Mouse (Mus musculus): ENCODE measurements around the gene Gm609.

Gene Gm609

DNA sequence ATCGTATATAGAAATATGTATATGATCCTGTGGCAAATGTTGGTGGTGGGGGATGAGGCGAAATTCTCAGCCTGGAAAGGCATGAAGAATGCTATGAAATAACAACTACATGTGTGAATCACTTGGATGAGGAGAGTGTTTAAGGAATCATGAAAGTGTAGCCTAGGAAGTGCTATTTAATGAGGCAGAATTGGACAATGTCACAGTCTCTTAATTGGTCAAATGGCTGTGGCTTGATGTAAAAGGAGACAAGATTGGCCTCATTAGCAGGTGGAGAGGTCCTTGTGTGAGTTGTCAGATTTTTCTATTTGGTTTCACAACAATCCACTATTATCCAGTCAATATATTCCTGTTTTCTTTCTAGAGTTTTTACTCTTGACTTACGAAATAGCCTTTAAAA lies 101.1 kb downstream of the Gm609 start:
- DNase-seq = no peak

DNA sequence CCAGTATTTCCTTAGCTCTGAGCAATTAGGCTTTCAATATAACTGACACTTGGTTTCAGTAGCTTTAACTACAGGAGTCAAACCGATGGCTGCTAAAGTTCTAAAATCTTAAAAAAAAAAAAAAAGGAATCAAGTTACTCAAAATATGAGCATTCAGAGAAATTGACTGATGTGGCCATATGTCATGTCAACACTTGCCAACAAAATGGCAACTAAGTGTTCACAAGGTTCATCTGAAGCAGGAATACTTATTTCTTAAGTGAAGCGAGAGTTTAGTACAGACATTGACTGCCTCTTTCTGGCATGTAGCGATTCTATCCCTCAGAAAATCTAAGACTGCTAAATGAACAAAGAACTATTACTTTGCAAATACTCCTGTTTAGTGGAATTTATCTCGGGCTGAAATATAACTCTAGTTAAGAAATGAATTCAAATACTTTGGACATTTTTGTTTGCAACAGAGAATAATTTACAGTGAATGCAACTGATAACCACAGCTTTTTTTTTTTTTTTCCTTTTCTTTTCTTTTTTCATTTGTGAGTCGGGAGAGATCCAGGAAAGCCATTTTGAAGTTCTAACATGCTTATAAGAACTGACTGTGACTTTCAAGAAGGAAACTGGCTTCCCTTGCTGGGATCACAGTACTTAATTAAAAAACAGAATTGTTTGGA lies 102.3 kb downstream of the Gm609 start:
- DNase-seq = no peak

DNA sequence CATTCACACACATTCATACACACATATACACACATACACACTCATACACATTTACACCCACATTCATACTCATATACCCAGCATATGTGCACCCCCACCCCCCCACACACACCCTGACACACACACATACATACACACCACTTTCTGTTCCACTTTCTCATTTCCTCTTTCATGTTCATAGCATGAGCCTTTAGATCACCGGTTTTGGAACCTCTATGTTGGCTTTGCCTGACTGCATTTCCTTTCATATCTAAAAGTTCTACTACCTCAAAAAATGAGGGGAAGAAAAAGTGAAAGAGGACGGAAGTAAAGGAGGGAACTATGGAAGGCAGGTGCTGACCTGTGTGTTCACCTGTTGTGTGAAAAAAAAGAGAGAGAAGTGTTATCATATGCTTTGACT lies 102.9 kb downstream of the Gm609 start:
- DNase-seq = no peak

DNA sequence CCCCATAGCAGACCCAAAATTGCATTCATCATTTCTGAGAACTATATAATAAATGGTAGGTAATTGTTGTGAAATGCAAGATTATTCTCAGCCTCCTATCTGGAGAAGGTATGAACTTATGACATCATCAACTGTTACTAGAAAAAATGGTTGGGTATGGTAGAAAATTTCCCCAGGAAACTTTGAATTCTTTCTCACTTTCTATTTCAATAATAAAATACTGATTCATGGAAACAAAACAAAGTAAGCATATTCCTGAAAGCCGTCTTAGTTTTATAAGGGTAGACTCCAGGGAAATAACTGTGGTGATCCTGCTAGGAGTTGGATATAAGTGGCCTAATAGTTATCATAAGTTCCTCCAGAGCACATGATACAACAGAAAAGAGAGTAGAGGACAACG lies 103.7 kb downstream of the Gm609 start:
- no peak for DNase-seq

DNA sequence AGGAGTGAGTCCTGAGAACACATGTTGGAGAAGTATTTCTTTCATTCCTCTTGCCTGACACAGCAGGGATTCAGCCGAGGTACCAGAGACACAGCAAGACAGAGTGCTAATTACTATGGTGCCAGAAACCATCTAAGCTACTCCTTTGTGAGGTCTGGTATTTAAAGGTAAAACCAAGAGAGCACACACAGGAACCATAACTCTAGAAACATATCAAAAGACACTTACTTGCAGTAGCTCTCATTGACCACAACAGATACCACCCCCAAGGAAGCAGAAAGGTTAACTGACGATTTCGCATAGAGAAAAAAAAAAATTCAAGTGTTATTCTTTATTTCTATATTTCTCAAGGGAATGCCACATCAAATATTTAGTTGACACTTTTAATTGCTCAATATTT lies 111.0 kb downstream of the Gm609 start:
- DNase-seq = no peak

DNA sequence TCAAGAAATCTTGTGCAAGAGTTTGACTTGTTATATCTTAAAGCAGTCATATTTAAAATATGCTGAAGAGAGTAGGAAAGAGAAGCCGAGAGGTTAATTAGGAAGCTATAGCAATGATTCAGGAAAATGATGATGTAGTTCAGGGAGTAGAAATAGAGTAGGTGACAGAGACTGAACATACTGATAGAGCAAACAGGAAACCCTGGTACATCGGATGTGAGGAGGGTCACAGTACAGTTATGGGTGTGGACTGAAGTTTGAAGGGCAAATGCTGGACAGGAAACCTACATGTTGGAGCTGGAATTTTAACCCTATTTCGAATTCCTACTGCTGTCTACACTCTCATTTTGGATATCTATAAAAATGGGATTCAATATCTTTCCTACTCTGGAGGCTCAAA lies 113.8 kb downstream of the Gm609 start:
- no peak for DNase-seq

DNA sequence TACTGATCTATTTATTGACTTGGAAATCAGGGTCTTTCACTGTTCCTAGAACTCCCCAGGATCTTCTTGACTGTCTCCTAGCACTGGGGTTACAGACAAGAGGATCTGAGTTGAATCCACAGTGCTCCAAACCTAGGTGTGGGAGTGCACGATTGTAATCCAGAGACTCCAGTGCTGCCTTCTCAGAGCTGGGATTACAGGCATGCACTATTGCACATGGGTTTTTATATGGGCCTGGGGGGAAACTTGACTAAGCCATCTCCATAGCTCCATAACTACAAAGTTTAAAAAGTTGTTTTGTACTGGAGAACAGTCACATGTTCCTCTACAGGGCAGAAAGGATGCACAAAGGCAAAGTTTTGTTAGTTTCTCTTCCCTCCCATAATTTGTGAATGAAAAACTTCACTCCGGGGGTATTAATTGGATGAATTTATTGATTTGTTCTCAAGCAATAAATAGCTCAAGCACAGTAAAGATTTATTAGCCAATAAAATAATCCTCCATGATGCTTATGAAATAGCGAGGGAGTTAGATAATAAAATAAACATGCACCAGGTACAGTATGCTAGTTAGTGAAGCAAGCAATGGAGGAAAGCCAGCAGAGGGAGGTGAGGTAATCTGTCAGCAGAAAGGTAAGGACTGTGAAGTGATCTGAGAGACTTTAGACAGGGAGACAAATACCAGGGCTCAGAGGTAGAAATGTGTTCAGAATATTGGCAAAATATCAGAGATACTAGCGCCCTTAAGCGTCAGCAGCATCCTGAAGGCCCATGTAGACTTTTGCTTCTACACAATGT lies 114.4 kb downstream of the Gm609 start:
- no peak for DNase-seq

DNA sequence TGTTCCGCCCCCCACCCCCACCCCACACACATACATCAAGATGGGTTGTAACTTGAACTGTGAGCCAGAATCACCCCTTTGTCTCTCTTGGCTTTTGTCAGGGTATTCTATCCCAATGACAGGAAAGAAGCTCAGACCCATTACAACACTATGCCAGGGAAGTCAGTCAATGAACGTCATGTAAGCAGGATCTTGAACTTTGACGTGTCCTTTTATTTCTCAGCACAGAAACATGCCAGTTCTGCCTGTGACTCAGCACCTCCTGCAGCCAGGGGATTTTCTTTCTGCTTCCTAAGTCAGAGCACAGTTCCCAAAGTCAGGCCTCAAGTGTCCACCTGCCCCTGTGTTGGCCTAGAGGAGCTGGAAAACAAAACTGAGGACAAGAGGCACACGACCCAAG lies 115.4 kb downstream of the Gm609 start:
- DNase-seq = no peak

DNA sequence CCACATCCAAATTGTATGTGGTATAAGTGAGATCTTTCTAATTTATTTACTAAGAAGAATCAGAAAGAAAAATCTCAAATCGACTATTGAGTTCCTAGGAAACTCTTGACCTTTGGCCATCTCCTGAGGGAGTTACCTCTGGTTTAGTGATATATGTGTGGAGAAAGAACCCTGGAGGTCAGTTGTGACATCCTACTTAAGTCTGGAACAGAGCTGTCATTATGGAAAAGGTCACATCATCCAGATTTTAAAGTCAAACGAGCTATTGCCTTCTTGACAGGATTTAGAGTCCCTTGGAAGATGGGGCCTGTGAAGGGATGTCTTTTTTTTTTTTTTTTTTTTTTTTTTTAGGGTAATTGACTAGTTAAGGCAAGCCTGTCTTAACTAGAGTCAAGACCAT lies 116.0 kb downstream of the Gm609 start:
- no peak for DNase-seq

DNA sequence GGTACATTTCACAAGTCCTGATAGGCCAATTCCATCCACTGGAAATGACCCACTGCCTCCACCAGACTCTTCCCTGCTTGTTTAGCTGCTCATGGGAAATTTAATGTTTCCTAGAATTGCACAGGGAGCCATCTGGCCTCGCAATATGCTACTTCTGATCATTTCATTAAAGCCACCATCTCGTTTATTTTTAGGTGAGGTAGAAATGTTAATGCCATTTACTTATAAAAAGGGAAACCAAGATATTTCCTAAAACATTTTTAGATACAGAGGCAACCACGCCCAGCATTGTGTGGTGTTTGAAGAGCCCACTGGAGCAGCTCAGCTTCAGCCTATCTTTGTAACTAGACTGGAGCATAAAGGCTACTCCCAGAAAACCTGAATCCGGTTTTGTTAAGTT lies 116.5 kb downstream of the Gm609 start:
- DNase-seq = no peak

DNA sequence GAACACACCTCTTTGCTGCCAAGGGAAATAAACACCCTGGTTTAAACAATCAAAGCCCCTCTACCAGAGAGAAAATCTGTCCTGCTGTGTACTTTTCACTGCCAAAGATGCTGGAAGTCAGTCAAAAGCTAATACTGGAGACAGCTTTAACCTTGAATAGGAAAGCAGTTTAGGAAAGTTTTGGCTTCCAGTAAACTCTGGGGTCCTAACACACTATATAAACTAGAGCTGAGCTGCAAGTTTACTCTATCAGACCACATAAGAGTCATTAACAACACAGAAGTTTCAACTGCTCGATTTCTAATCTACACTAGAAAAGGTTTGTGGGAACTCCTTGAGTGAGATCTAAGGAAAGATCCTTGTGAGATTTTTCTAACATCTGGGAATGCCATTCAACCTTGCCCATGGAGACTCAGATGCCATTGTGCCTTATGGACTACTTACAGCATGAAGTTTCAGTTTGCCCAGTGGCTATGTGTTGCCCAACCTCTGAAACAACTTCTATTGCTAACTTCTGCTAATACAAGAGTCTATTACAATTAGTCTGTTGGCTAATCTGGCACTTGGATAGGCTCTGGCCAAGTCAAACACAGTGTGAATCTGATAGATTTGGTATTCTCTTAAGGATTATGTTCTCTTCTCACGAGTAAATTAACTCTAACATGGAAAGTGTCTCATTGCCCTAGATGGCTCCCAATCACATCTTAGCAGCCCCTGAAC lies 117.1 kb downstream of the Gm609 start:
- no peak for DNase-seq

DNA sequence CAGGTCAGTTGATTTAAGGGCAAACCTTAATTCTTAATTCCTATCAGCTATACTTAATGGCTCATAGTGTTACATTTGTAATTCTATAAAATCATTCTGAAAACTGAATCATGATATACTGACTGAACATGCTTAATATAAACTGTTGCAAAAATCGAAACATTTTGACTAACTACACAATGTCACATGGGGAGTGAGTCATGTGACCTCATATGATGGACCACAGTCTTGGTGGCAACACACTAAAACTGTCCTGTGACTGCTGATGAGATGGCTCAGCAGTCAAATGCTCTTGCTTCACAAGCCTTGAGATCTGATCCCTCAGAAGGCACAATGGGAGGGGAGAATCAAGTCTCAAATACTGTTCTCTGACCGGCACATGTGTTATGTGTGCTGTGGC lies 118.7 kb downstream of the Gm609 start:
- DNase-seq = no peak

DNA sequence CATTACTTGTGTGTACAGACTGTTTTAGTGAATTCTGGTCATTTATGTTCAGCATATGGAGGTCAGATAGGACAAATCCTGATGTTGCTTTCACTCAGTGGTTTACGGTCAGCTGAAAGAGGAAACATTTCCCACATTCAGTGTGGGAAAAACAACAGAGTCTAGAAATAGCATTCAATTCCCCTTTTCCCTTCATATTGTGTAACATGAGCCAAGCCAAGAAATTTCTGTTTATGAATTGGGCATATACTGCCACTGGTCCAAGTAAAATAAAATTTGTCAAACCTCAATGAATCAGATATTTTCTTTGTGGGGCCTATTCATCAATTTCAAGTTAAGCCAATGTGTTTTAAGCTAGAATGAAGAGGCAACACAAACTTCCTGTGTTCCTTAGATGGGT lies 121.7 kb downstream of the Gm609 start:
- no peak for DNase-seq

DNA sequence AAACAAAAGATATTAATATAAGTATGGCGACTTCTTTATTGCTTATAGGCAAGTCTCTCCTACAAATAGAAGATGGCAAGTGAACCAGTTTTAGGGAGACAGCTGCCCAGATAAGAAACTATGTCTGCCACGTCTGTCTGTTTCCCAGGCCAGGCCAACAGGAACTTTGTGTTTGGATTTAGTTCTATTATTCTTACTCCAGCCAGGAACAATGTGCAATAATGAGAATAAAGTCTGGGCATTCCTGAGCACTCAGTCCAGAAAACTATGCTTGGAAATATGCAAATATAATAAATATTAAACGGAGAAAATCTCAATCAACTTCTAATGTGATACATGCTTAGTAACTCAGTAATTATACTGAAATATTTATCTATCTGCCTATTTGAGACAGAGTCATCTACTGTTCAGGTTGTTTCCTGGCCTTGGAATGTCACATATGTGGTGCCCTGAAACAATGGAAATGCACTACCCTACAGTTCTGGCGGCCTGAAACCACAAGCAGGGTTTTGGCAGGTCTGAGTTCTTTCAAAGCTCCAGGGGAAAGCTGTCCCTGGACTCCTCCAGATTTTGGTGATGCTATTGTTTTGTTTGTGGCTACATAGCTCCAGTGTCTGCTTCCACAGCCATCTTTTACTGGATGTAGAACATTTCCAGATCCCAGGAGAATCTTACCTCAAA lies 123.3 kb downstream of the Gm609 start:
- DNase-seq = no peak

DNA sequence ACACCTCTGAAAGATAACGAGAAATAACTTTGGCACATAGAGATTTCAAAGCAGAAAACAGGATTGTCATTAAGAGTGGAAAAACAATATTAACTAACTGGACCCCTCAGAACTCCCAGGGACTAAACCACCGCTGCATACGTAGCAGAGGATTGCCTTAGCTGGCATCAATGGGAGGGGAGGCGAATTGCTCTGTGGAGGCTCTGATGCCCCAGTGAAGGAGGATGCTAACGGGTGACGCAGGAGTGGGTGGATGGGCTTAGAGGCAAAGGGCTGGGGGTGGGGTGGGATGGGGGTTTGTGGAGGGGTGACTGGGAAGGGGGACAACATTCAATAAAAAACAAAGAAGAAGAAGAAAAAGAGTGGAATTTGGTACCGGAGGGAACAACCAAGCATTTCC lies 126.7 kb downstream of the Gm609 start:
- DNase-seq = no peak

DNA sequence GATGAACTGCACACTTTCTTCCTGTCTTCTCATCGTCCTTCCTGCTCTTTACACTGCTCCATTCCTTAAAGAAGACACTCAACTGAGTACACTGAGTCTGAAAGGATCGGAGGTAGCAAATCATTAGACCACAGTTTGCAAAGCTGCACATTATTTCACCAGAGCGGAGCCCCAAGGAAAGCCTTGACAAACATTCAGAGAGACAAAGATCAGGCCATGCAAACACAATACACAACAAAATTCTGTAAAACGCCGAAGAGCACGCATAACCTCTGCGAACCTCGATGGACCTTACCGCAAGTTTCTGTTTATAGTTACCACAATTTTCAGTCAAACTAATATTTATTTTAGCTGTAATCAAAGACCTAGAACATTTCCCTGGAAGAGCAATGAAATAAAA lies 127.4 kb downstream of the Gm609 start:
- DNase-seq = no peak

DNA sequence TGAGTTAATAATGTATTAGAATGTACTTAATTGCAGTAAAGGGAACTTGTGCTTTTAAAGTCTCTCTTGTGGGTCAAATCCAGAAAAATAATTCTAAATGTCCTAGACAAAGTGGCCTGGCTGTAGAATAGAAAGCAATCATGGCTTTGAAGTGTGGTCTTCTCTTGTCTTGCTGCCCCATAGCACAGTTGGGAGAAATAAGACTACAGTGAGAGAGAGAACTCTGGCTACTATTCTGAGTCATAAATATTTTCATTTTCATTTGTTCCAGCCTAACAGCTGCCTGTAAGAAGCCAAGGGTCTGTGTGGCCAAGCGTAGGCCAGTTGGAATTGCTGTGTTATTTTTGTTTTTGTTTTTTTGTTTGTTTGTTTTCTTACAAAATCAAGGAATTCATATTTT lies 128.1 kb downstream of the Gm609 start:
- DNase-seq = no peak

DNA sequence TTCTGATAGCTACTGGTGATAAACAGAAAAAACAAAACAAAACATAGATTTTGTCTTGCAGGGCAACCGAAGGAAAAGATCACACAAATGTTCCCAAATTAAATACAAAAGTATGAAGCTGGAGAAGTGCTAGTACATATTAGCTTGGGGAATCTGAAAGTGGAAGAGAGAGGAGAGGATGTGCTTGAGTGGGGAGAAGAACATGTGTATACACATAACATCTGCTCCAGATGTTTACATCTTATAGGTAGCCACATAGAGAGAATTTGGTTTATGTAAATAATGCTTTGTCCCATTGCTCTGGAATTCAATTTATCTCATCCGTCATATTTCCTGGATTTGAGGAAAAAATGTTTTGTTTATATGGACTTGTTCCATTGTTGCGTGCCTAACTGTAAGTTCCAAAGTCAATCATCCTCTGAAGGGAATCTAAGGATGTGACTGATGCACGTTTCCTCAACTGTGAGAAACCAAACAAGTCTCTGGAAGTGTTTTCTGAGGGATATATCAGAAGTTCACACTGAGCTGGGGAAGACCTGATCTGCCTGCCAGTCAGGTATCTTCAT lies 129.2 kb downstream of the Gm609 start:
- DNase-seq = no peak
